Mouse (Mus musculus): ENCODE results near the gene Osbpl9.

The Osbpl9 gene

DNA sequence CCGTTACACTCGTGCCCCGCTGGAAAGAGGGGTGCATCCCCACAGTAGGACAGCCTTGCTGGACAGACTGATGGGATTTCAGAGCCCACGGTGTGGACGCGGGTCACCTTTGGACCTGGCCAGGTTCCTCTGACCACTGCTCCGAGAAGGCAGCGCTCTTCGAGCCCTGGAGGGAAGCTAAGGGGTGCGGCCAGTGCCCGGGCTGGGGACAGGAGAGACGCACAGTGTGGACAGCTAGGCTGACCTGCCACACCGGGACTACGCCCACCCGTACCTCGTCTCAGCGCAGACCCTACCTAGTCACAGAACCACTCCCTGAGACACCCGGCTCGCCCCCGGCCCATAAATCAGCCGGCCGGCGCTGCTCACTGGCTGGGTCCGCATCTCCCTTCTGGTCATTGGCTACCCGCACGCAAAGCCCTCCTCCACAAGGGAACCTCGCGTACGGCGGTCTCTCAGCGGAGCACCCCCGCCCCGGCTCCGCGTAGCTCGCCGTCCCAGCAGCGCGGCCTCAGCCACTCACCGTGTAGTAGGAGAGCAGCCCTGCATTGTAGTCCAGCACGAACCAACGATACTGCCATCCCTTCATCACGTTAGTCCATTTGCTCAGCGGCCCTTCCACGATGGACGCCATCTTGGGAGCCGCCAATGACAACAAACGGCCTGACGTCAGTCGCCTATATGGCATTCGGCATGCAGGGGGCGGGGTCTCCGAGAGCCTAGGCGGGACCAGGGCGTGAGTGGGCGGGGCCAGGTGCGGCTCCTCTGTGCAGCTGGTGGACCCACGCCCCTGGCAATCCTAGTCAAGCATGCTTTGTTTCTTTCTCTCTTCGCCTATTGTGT is at the start of gene Osbpl9:
Gene Osbpl9 (minus strand): TSS at position 691 of the 843 bp plus-strand sequence.
- DNase-seq (ENCODE audit: low read depth, low spot score) = peak; percentile 97

DNA sequence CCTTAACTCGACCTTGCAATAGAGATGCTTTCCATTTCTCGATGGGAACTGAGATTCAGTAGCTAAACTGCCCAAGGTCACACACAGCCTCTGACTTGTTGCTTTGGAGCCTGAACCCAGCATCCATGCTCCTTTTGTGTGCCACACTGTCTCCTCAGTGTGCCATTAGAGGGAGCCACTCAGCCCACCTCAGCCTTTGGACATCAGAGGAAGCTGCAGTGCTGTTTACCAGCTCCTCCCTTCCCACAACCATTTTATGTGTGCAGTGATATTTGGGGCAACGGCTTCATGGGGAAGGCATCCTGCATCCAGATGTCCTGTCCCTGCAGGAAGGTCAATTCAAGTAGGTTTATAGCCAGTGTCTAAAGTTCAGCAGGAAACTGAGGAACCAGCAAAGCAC is 49.5 kb upstream of the Osbpl9 start:
- DNase-seq (ENCODE audit: low read depth, low spot score) = no peak

DNA sequence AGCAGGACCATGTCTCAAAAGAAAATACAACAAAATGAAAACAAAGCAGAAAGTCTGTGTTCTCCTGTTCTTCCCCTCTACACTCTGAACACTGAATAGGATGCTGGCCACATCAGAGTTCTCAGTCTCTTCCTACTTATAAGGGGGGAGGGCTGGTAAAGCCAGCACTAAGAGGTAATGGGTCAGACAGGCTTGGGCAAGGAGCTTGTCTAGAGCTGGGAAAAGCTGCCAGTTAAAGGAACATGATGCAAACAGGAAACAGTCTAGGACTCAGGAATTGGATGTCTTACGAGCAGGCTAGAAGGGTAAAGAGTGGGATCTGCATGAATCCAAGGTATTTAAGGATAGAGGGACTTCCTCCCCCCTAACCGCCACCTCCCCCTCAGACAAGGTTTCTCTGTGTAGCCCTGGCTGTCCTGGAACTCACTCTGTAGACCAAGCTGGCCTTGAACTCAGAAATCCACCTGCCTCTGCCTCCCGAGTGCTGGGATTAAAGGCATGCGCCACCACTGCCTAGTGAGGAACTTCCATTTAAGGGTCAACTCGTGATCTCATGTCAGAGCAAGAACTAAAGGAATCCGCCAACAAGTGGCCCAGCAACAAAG is 43.0 kb upstream of the Osbpl9 start:
- no peak for DNase-seq (ENCODE audit: low read depth, low spot score)

DNA sequence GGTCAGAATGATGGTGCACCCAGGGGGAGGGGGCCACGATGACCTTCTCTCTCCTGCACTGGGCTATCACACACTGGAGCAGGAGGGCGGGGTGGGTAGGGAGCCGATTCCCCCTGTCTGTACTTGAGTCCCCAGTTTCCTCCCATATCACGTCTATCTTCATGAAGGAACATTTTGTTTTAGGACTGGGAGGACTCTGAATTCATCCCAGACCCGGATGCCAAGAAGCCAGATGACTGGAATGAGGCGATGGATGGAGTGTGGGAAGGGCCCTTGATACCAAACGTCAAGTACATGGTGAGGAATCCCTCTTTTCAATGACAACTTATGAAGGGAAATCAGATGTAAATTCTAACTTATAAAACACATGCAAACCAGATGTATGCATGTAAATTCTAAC is 42.4 kb upstream of the Osbpl9 start:
- DNase-seq (ENCODE audit: low read depth, low spot score) = no peak

DNA sequence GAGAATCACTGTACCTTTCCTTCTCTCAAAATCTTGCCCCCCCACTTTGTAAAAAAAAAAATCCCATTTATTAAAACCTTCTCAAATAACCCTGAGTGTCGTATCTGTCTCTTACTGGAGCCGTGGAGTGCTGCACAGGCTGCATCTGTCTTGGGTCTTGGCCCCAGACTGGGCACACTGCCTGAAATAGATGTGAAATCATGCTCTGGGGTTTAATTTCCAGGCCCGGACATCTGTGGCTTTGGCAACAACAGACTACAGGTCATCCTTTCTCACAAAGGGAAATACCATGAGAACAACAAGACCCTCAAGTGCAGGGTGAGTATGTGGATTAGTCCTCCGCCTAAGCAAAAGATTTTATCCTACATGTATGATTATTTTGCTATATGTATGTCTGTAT is 39.9 kb upstream of the Osbpl9 start:
- DNase-seq (ENCODE audit: low read depth, low spot score) = no peak

DNA sequence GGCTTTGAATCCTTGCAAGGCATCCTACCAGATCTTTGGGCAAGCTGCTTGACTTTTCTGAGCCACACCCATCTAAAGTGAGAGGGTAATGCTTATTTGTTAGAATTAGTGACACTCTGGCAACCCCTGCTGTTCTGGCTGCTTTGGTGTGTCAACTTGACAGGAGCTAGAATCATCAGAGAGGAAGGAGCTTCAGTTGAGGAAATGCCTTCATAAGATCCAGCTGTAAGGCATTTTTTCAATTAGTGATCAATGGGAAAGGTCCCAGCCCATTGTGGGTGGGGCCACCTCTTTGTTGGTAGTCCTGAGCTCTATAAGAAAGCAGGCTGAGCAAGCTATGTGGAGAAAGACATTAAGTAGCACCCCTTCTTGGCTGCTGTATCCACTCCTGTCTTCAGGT is 39.1 kb upstream of the Osbpl9 start:
- peak; percentile 27 for DNase-seq (ENCODE audit: low read depth, low spot score)

DNA sequence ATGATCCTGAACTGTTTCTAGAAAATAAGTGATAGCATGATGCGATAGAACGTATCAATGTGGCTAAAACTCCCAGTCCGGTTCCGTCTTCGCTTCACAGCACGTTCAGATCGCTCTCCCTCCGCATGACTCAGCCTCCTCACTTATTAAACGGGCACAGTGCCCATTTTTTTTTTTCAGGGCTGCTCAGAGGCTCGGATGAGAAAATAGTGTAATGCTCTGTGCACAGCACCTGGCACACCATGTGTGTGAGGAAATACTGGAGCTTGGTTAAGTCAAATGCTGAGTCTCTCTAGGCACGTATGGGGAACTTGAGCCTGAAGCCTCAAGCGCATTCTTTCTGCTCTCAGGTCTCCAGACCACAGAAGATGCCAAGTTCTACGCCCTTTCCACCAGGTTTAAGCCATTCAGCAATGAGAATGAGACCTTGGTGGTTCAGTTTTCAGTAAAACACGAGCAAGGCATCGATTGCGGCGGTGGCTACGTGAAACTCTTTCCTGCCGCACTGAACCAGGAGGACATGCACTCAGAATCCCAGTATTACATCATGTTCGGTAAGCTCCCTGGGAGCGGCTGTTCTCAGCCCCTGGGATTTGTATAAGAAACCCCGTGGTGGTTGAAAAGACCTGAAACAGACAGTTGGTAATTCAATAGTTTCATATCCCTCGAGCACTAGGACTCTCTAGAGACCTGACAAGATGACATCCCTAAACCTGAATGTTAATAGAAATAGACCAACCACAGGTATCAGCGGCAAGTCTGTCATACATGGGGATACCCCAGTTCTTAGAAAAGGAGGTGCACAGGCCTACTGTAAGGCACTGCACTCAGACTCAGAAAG is 36.6 kb upstream of the Osbpl9 start:
- no peak for DNase-seq (ENCODE audit: low read depth, low spot score)

DNA sequence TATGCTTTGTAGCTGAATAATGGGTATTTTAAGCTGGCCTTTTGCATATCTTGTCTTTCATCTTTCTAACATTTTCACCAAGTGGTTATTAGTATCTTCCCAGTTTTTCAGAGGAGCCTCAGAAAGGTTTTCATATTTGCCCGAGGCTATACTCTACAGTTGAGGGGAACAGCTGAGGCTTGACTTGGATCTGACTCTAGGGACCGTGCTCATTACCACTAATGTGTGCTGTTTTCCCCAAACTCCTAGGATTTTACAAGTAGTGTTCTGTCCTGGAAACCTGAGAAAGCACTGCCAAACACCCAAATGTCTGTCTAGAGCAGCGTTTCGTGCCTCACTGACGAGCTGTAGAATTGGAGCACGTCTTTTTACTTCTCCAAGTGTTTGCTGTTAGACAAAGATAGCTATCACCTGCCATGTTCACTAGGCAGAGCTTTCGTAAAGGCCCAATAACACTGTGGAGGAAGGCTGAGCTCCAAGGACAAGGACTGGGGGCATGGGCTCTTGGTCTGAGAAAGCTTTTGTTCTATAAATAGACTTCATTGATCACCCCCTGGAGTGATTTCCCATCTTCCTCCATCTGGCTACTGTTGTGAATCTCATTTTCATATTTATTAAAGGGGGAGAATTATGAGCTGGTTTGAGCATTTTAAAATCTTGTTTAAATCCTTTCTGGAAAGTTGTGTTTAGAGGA is 34.3 kb upstream of the Osbpl9 start:
- DNase-seq (ENCODE audit: low read depth, low spot score) = no peak

DNA sequence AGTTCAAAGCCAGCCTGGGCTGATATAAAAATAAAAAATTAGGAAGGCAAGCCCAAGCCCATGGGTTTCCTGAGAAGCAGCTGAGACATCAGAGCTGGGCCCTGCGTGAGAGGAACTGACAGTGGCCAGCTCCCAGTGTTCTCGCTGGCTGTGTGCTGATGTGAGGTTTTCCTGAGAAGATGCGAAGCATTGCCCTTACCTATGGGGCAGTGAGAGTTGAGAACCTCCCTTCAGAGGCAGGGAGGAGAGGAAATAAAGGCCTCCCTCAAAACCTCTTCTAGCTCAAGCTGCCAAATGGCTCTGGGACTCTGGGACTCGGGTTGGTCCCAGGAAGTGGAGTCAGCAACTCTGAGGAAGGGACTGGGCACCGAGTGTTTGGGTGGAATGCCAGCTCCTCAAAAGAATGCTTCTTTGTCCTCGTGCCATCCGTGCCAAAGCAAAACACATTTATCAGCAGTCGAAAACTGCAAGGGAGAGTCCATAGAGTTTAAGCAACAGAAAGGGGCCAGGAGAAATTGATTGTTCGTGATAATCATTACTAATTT is 32.8 kb upstream of the Osbpl9 start:
- no peak for DNase-seq (ENCODE audit: low read depth, low spot score)

DNA sequence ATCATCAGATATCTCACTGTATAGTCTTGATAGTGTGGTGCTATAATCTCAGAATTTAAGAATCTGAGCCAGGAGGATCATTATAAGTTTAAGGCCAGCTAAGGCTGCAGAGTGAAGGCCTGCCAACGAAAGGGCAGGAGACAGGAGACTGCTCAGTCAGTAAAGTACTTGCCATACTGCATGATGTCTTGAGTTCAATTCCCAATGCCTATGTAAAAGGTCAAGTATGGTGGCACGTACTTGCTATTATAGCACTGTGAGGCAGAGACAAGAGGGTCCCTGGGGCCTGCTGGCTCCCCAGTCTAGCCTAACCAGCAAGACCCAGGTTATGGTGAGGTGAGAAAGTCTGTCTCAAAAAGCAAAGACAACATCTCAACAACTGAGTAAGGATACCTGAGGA is 32.1 kb upstream of the Osbpl9 start, which contains the start of gene Calr4:
Gene Calr4 (plus strand): TSS at position 301 of the 400 bp plus-strand sequence.
- no peak for DNase-seq (ENCODE audit: low read depth, low spot score)

DNA sequence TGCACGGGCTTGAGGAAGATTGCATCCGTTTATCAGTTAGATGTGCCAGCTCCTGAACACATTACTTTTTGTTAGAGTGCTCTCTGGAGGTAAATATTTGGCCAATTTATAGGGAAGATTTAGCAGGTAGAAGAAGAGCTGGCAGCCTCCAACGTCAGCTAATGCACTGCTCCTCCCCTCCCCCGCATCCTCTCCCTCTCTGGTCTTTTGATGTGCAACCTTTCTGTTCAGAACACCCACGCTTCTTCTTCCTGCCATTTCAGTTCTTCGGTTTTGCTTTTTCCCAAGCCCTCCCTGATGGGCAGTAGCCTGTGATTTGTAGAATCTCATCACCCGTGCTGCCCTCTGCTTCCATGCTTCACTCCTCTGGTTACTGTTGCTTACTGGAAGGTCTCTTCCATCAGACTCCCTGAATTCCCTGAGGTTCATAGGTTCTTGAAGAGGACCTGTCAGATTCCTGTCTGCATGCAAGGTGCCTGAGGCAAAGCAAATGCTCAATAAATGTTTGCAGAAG is 27.8 kb upstream of the Osbpl9 start:
- DNase-seq (ENCODE audit: low read depth, low spot score) = no peak

DNA sequence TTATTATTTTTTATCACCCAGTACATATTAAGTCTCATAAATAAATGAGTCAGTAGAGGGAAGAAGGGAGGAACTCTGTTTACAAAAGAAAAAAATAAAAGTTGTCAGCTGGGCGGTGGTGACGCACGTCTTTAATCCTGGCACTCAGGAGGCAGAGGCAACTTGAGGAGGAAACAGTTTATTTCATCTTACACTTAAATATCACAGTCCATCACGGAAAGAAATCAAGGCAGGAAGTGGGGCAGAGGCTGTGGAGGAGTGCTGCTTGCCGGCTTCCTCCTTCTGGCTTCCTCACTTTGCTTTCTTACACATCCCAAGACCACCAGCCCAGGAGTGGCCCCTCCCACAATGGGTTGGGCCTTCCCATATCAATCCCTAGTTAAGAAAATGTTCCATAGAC is 24.0 kb upstream of the Osbpl9 start:
- no peak for DNase-seq (ENCODE audit: low read depth, low spot score)

DNA sequence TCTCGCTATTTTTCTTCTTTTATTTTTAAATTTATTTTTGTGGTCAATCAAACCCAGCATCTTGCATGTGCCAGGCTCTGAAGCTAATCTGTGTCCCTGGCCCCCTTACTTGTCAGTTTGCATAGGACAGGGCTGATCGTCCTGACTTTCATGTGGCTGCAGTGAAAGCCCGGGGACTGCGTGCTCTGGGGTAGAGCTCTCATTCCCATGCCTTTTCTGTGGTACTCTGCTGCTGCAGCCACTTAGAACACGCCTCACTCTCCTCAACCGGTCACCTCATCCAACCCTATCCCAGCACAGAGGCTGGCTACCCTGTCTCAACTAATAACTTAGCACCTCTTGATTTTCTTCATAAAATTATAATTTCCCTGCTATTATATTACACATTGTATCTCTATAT is 23.5 kb upstream of the Osbpl9 start:
- DNase-seq (ENCODE audit: low read depth, low spot score) = no peak

DNA sequence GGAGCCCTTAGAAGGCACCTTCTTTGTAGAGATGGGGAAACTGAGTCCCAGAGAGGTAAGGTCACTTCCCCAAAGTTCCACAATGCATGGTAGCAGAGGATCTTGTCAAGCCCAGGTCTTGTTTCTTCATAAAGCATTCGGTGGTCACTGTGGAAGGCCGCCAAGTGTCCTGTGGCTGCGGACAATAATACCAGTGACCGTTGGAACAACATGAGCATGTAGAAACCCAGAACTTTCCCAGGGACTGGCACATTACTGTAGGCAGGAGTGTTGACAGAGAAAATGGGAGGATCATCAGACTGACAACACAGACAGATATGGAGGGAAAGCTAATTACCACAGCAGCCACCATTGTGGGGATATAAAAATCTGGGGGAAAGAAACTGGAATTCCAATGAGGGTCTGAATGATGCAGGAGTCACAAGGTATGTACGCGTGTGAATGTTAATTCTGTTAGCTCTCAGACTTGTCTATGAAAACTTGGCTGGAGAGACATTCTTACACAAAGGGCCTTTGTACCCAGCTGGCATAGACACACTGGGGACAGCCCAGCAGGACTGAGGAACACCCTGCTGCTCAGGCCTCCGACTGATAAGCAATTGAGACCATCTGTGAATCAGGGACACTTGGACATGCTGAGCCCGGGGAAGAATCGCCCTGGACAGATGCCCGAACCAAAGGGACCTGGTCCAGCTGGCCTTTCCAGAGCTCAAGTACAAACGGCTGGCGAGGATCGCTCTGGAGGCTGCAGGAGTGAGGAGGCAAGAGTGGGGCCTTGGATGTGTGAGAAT is 22.9 kb upstream of the Osbpl9 start:
- no peak for DNase-seq (ENCODE audit: low read depth, low spot score)

DNA sequence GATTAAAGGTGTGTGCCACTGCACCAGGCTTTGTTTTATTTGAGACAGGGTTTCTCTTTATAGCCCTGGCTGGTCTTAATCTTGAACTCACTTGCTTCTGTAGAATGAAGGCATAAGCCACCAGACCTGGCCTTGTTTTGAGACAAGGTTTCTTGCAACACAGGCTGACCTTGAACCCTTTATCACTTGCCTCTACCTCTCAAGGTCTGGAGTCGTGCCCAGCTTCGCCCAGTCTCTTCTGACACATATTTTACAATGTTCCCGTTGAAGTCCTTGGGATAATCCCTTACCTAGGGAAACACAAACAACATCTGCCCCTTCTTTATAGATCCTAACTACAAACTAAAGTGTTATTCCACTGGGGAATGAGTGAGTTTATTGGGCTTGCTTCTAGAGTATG is 19.9 kb upstream of the Osbpl9 start:
- DNase-seq (ENCODE audit: low read depth, low spot score) = no peak

DNA sequence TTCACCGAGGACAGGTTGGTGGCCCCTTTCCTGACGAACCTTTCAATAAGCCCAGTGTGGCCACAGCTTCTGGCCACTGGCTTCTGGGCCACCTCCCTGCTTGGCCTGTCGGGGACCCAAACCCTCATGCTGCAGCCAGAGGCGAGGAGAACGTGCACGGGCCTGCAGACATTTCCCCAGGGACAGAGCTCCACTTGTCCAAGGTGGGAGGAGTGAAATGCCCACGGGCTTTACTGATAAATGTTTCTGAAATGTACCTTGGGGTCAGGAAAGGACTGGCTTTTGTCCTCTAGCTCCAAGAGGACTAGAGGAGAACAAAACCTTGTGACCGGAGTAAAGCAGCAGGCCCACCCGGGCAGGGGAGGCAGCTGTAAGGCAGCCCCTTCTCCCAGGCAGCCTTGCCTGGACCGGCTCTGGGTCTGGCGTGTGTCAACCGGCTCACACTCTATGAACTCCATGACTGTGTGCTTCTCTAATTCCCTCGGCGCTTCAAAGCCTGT is 18.4 kb upstream of the Osbpl9 start:
- DNase-seq (ENCODE audit: low read depth, low spot score) = no peak

DNA sequence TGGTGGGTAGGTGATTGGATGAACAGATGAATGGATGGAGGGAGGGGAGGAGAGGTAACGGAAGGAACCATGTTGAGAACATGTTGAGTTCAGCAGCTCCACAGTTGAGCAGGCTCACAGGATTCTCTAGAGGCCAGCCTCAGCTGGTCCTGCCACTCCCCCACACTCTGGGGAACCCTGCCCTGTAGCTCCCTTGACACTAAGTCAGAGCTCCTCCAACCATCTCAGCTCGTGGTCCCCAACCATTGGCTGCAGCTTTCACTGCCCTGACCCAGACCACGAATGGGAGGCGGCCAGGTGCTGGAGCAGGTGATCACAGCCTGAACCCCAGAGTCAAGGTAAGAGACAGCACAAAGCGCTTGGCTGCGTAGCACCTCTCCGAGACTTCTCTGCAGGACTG is 15.9 kb upstream of the Osbpl9 start:
- DNase-seq (ENCODE audit: low read depth, low spot score) = no peak

DNA sequence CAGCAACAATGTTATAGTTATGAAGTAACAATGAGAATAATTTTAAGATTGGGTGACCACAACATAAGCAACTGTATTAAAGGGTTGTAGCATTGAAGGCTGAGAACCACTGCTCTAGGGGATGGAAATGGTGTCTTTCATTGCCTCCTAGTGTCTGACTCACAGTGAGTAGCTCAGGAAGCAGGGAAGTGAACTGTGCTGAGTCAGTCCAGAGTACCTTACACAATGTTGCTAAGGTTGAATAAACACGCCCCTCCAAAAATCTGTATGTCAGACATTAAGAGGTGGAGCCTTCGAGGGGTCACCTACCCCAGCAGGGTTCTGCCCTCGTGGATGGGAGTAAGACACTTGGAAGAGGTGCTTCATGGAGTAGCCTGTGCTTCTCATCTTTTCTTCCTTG is 11.9 kb upstream of the Osbpl9 start:
- no peak for DNase-seq (ENCODE audit: low read depth, low spot score)

DNA sequence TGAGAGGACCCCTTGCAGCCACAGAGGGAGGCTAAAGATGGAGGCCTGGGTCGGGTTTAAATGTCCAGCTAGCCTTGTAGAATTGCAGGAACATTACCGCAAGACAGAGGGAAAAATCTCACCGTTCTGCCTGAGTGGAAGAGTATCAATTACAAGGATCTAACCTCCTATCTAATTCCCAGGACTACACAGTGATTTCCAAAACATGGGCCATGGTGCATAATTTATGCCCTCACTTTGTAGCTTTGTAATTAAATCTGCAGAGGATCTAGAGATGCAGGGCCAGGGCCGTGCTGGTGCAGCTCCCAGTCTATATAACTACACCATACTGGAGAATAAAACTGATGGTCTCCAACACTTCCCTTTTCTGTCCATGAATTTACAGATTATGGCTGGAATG is 8.8 kb upstream of the Osbpl9 start:
- DNase-seq (ENCODE audit: low read depth, low spot score) = no peak

DNA sequence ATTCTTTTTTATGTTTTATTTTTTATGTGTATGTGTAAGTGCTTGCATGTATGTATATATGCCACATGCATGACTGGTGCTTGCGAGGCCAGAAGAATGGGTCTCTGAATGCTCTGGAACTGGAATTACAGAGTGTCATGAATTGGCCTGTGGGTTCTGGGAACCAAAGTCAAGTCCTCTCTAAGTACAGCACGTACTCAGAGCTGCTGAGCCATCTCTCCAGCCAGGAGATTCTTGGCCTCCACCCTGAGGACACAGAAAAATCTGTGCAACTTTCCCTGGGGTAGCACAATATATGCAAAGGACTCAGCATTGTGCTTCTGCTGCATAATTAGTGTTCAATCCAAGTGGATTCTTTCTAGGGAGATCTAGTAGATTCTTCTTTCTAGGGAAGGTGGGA is 8.2 kb upstream of the Osbpl9 start:
- DNase-seq (ENCODE audit: low read depth, low spot score) = no peak

All from forelimb bud, embryonic 11.5 days (tissue).